Mouse (Mus musculus) embryonic fibroblast, embryonic 13.5 days (primary cell): ENCODE data around the gene Foxred2. TPM values are rescaled to one million over a fixed set of nuclear protein-coding genes. Genes with fewer than 3 reads are reported as not detected.

Experiments used
- H3K27ac ChIP-seq: 2 replicates; pipeline ENCODE4 v1.5.1; 2012; ENCODE audit warnings: low read length, control low read depth, inconsistent platforms; ENCODE audit not compliant: insufficient read depth
- H3K4me1 ChIP-seq: 2 replicates; pipeline ENCODE4 v1.6.1; 2011; ENCODE audit warnings: low read length; ENCODE audit not compliant: control insufficient read depth, insufficient read depth
- H3K4me3 ChIP-seq: 2 replicates; pipeline ENCODE4 v1.5.1; 2011; ENCODE audit warnings: mild to moderate bottlenecking, control low read depth, low read length; ENCODE audit not compliant: insufficient read depth
- CTCF ChIP-seq: IDR thresholded peaks from 2 replicates; pipeline ENCODE4 v1.5.1; 2011; ENCODE audit warnings: mild to moderate bottlenecking, control low read depth, low read length, moderate library complexity, borderline replicate concordance; ENCODE audit not compliant: insufficient read depth
- POLR2A ChIP-seq: IDR thresholded peaks from 2 replicates; pipeline ENCODE4 v1.6.1; 2011; ENCODE audit warnings: low read depth, mild to moderate bottlenecking, control low read depth, low read length, moderate library complexity
- polyA plus RNA-seq: library from polyadenylated mRNA; stranded (reverse); fragments of >200 nt; gene quantifications from 2 replicates; pipeline ENCODE4 v1.2.4, GENCODE M21; 2011; ENCODE audit warnings: low read depth; ENCODE audit not compliant: missing spikeins, insufficient read length

Foxred2 gene
- polyA plus RNA-seq, 1 experiment: 3.9 TPM

GRCm38 (mm10) chr15:77892420-77892819 lies 64.1 kb downstream of the Foxred2 start:
- peaks cover 20% of the 10 kb centered on the region for H3K4me1 ChIP-seq
- H3K4me3 ChIP-seq: no peak overlapping the region
- TF ChIP-seq POLR2A (no peak), CTCF (no peak)
- peak overlapping the region; percentile 90 for H3K27ac ChIP-seq

- peak overlapping the region; percentile 90 for H3K27ac ChIP-seq
Measured at GRCm38 (mm10) chr15:77891766-77892165, 64.8 kb downstream of the Foxred2 start.

More at GRCm38 (mm10) chr15:77891766-77892165, 64.8 kb downstream of the Foxred2 start:
- TF ChIP-seq POLR2A (no peak), CTCF (no peak)
- Histone ChIP-seq H3K4me1 (peaks cover 26% of the 10 kb centered on the region), H3K4me3 (no peak overlapping the region)

Other genes with a start within 250 kb of the Foxred2 start
- 0.46 and 1.3 TPM in 2 replicates for gene Apol9b, start 227.7 kb downstream of the Foxred2 start, polyA plus RNA-seq
- gene Apol8, start 199.7 kb downstream of the Foxred2 start, polyA plus RNA-seq: 0.58 and 2.6 TPM in 2 replicates
- gene Myh9, start 114.5 kb downstream of the Foxred2 start, polyA plus RNA-seq: 718 and 1,071 TPM in 2 replicates
- gene Txn2, start 27.7 kb downstream of the Foxred2 start, polyA plus RNA-seq: 229 and 271 TPM in 2 replicates
- gene Eif3d, start 14.1 kb upstream of the Foxred2 start, polyA plus RNA-seq: 193 and 194 TPM in 2 replicates
- not detected in 2 replicates for gene Cacng2, start 163.3 kb upstream of the Foxred2 start, polyA plus RNA-seq
- 35.1 and 35.9 TPM in 2 replicates for gene Ift27, start 217.4 kb upstream of the Foxred2 start, polyA plus RNA-seq
- not detected in 2 replicates for gene Pvalb, start 249.7 kb upstream of the Foxred2 start, polyA plus RNA-seq